Mouse (Mus musculus) heart, embryonic 12.5 days (tissue): ENCODE measurements around the gene Rps27a. TPM values are rescaled to one million over a fixed set of nuclear protein-coding genes. Genes with fewer than 3 reads are reported as not detected.

Source experiments
- ATAC-seq: fragments of 200-750 bp; cut with Nextera tagmentation; 2 replicates; pipeline ENCODE4 v1.8.0; 2017; ENCODE audit warnings: moderate TSS enrichment, moderate library complexity; ENCODE audit not compliant: insufficient number of reproducible peaks, low FRiP score
- H3K27ac ChIP-seq: fragments of 300-500 bp; sonication (generic); 2 replicates; pipeline ENCODE4 v1.5.1; 2016; ENCODE audit warnings: mild to moderate bottlenecking, moderate library complexity; ENCODE audit not compliant: poor library complexity, severe bottlenecking
- H3K27me3 ChIP-seq: fragments of 300-500 bp; sonication (generic); replicated peaks from 2 replicates; pipeline ENCODE4 v1.6.1; 2016; ENCODE audit warnings: mild to moderate bottlenecking, moderate library complexity
- H3K36me3 ChIP-seq: fragments of 300-500 bp; sonication (generic); 2 replicates; pipeline ENCODE4 v1.6.1; 2016; ENCODE audit warnings: mild to moderate bottlenecking, moderate library complexity
- H3K4me1 ChIP-seq: fragments of 300-500 bp; sonication (generic); replicated peaks from 2 replicates; pipeline ENCODE4 v1.6.1; 2016; ENCODE audit warnings: mild to moderate bottlenecking
- H3K4me2 ChIP-seq: fragments of 300-500 bp; sonication (generic); 2 replicates; pipeline ENCODE4 v1.6.1; 2016; ENCODE audit warnings: mild to moderate bottlenecking, moderate library complexity
- H3K4me3 ChIP-seq: fragments of 300-500 bp; sonication (generic); 2 replicates; pipeline ENCODE4 v1.5.1; 2016; ENCODE audit warnings: mild to moderate bottlenecking
- H3K9ac ChIP-seq: fragments of 300-500 bp; sonication (generic); 2 replicates; pipeline ENCODE4 v1.6.1; 2016; ENCODE audit warnings: mild to moderate bottlenecking, moderate library complexity
- H3K9me3 ChIP-seq: fragments of 300-500 bp; sonication (generic); replicated peaks from 2 replicates; pipeline ENCODE4 v1.6.1; 2016; ENCODE audit warnings: mild to moderate bottlenecking, moderate library complexity
- WGBS: fragments of 180-500 bp; shearing (Covaris S2); methylation state at CpG from one replicate; pipeline ENCODE4 v1.1.7; 2016; 5-methylcytosine and 5-hydroxymethylcytosine counted together
- polyA plus RNA-seq: library from polyadenylated mRNA; unstranded; fragments of >200 nt; fragmentation: Nextera tagmentation; extraction: Ambion mirVana; gene quantifications from 2 replicates; pipeline ENCODE4 v1.2.1, GENCODE M21; 2016

Gene Rps27a
- polyA plus RNA-seq, result 676 and 709 TPM in 2 replicates

DNA sequence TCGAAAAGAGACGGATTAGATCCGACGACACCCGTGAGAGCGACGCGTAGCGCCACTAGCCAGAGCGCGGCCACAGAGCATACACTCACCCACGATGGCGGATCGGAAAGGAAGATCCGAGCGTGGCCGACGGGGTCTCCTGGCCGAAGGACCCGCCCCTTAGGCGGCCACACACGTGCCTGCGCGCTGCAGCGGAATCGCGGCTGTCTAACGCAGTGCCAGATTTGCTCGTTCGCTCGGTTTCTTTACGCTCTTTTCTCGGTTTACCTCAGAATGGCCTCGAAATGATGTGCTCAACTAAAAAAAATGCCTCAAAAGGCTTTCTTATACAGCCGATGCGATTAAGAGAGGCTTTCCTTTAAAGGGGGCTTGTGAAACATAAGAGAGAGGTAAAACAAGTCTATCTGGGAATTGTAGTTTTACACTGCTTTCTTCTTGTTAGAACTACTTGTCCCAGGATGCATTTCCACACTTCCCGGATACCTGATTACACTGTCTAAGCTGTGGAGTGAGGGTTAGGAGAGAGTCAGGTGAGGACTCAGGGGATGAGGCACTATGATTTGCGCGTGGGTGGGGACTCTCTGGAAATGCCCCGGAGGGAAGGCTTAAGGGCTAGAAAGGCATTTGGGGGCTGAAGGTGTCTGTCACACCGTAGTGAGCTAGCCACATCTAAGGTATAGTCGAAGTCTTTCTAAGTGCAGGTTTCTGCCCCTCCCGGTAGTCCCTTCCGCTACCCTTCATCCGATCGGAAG is at the start of gene Rps27a, which contains the start of gene Clhc1:
Rps27a (minus strand) TSS at position 358 of the 752 bp plus-strand sequence.
Clhc1 (plus strand) TSS at position 199 of the 752 bp plus-strand sequence.
- under 1% methylated on average over 46 of the region's 46 CpGs for WGBS

GRCm38 (mm10) chr11:29597159-29597558 is 49.2 kb upstream of the Rps27a start:
- H3K9ac ChIP-seq, result no peak overlapping the region
- no peak for ATAC-seq
- no peaks in the 10 kb centered on the region for H3K27me3 ChIP-seq
- H3K4me2 ChIP-seq, result no peak overlapping the region
- H3K4me1 ChIP-seq, result no peaks in the 10 kb centered on the region
- H3K36me3 ChIP-seq, result no peaks in the 10 kb centered on the region
- H3K4me3 ChIP-seq, result no peak overlapping the region
- no peak overlapping the region for H3K27ac ChIP-seq
- peaks cover 3% of the 10 kb centered on the region for H3K9me3 ChIP-seq

More for the DNA sequence above, at the start of gene Rps27a, which contains the start of gene Clhc1:
- Histone ChIP-seq H3K4me3 (peak within 1 kb of the TSS; percentile 86), H3K9me3 (no peaks in the 10 kb centered on the region), H3K4me1 (peaks cover 14% of the 10 kb centered on the region), H3K36me3 (peaks cover 32% of the 10 kb centered on the region), H3K4me2 (peak within 1 kb of the TSS; percentile 82), H3K9ac (peak within 1 kb of the TSS; percentile 87), H3K27me3 (no peaks in the 10 kb centered on the region), H3K27ac (peak within 1 kb of the TSS; percentile 73)
- peak; percentile 98 for ATAC-seq

GRCm38 (mm10) chr11:29595217-29595616 is 47.3 kb upstream of the Rps27a start:
- no peak overlapping the region for H3K4me2 ChIP-seq
- no peaks in the 10 kb centered on the region for H3K4me1 ChIP-seq
- peaks cover 3% of the 10 kb centered on the region for H3K9me3 ChIP-seq
- no peaks in the 10 kb centered on the region for H3K36me3 ChIP-seq
- no peaks in the 10 kb centered on the region for H3K27me3 ChIP-seq
- H3K9ac ChIP-seq, result no peak overlapping the region
- no peak for ATAC-seq
- no peak overlapping the region for H3K4me3 ChIP-seq
- no peak overlapping the region for H3K27ac ChIP-seq

DNA sequence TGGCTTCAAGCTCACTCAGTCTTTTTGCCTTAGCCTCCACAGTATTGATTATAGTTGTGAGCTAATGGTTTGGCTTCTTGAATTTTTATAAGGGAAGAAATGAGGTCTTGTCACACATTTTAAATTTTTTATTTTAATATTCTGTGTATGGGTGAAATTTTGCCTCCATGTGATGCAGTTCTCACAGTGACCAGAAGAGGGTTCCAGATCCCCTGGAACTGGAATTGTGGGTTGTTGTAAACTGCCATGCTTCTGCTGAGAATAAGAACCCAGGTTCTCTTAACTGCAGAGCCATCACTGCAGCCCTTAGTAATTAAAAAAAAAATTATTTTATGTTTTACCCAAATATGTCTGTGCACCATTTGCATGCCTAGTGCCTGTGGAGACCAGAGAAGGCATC is 31.7 kb upstream of the Rps27a start:
- ATAC-seq, result no peak
- Histone ChIP-seq H3K9me3 (peaks cover 7% of the 10 kb centered on the region), H3K27me3 (no peaks in the 10 kb centered on the region), H3K36me3 (0 out of 2 replicates have a peak, but pooled peaks cover 3% of the 10 kb centered on the region), H3K4me2 (no peak overlapping the region), H3K9ac (no peak overlapping the region), H3K27ac (no peak overlapping the region), H3K4me3 (no peak overlapping the region), H3K4me1 (no peaks in the 10 kb centered on the region)

- H3K9me3 ChIP-seq, result no peaks in the 10 kb centered on the region
- H3K27me3 ChIP-seq, result no peaks in the 10 kb centered on the region
- no peak overlapping the region for H3K27ac ChIP-seq
- ATAC-seq, result no peak
- H3K9ac ChIP-seq, result no peak overlapping the region
- WGBS, result 68% methylated on average over 2 of the region's 2 CpGs
- H3K4me2 ChIP-seq, result no peak overlapping the region
- no peaks in the 10 kb centered on the region for H3K4me1 ChIP-seq
- no peak overlapping the region for H3K4me3 ChIP-seq
- H3K36me3 ChIP-seq, result no peaks in the 10 kb centered on the region
These were observed 24.7 kb upstream of the Rps27a start for GRCm38 (mm10) chr11:29572656-29573055.

DNA sequence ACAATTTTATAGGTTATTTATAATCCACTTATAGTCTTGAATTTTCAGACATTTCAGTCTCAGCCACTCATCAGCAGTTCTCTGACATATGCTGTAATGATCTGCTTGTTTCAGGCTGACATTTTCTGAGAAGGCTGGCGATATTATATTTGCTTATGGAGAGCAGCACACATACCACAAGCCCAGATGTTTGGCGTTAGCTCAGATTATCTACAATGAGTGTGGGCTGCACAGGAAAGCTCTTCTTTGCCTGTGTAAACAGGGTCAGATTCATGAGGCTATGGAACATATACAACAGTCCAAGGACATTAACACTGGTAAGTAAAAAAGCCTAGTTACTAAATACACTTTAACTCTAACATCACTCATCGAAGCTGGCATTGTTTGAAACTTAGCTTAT is 23.6 kb upstream of the Rps27a start:
- ATAC-seq, result no peak
- no peaks in the 10 kb centered on the region for H3K4me1 ChIP-seq
- 51% methylated on average over 3 of the region's 3 CpGs for WGBS
- H3K27me3 ChIP-seq, result no peaks in the 10 kb centered on the region
- H3K4me2 ChIP-seq, result no peak overlapping the region
- H3K9ac ChIP-seq, result no peak overlapping the region
- no peak overlapping the region for H3K27ac ChIP-seq
- H3K9me3 ChIP-seq, result no peaks in the 10 kb centered on the region
- H3K36me3 ChIP-seq, result no peaks in the 10 kb centered on the region
- H3K4me3 ChIP-seq, result no peak overlapping the region

- ATAC-seq, result no peak
- Histone ChIP-seq H3K4me1 (no peaks in the 10 kb centered on the region), H3K27ac (no peak overlapping the region), H3K4me3 (no peak overlapping the region), H3K9ac (no peak overlapping the region), H3K4me2 (no peak overlapping the region), H3K27me3 (no peaks in the 10 kb centered on the region), H3K9me3 (no peaks in the 10 kb centered on the region), H3K36me3 (no peaks in the 10 kb centered on the region)
- 64% methylated on average over 2 of the region's 2 CpGs for WGBS
These were observed 15.5 kb upstream of the Rps27a start for GRCm38 (mm10) chr11:29563406-29563805.

DNA sequence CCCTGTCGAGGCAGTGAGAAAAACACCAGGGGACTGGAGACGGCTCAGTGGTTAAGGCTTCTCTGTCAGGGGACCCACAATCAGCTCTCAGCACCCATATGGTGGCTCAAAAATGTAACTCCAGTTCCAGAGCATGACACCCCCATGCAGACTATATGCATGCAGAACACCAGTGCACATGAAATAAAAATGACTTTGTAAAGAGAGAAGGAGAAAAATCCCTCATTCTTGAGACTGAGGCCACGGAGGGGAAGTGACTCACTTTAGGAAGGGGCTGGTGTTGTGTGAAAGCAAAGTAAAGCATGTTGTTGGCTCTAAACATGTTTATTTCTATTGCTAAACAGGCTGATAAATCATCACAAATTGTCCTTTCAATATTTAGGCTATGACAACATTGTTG is 13.1 kb upstream of the Rps27a start:
- no peak for ATAC-seq
- no peaks in the 10 kb centered on the region for H3K9me3 ChIP-seq
- no peak overlapping the region for H3K27ac ChIP-seq
- no peaks in the 10 kb centered on the region for H3K36me3 ChIP-seq
- H3K27me3 ChIP-seq, result no peaks in the 10 kb centered on the region
- no peak overlapping the region for H3K4me2 ChIP-seq
- H3K4me3 ChIP-seq, result no peak overlapping the region
- no peak overlapping the region for H3K9ac ChIP-seq
- no peaks in the 10 kb centered on the region for H3K4me1 ChIP-seq
- WGBS, result 77% methylated on average over 3 of the region's 3 CpGs

DNA sequence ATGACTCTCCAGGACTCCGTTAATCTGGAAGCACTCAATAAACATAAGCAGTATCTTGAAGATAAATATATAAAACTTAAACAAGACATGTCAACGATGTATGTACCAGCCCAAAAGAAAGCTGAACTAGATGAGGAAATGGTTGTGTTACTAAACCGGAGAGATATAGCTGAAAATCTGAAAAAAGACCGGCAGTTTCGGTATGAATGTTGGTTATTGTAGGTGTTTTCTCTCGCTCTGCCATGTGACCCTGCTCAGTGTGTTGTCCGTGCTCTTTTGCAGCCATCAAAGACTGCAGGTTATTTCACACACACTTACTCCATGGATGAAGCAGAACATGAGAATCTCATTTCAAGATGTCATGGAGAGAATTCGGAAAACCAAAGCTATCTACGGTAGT is 12.5 kb upstream of the Rps27a start:
- 77% methylated on average over 9 of the region's 9 CpGs for WGBS
- Histone ChIP-seq H3K9ac (no peak overlapping the region), H3K4me1 (no peaks in the 10 kb centered on the region), H3K4me3 (no peak overlapping the region), H3K27ac (no peak overlapping the region), H3K9me3 (no peaks in the 10 kb centered on the region), H3K27me3 (no peaks in the 10 kb centered on the region), H3K36me3 (no peaks in the 10 kb centered on the region), H3K4me2 (no peak overlapping the region)
- ATAC-seq, result no peak

GRCm38 (mm10) chr11:29549425-29549778 is 1.5 kb upstream of the Rps27a start:
- Histone ChIP-seq H3K36me3 (peaks cover 22% of the 10 kb centered on the region), H3K4me2 (no peak overlapping the region), H3K9ac (no peak overlapping the region), H3K4me1 (peaks cover 14% of the 10 kb centered on the region), H3K9me3 (no peaks in the 10 kb centered on the region), H3K27me3 (no peaks in the 10 kb centered on the region), H3K27ac (no peak overlapping the region), H3K4me3 (no peak overlapping the region)
- 93% methylated on average over 1 of the region's 1 CpGs for WGBS
- no peak for ATAC-seq

GRCm38 (mm10) chr11:29548504-29549424 is 855 bp upstream of the Rps27a start:
- ATAC-seq, result no peak
- H3K27ac ChIP-seq, result peak overlapping the region; percentile 73
- 25% methylated on average over 23 of the region's 23 CpGs for WGBS

More at GRCm38 (mm10) chr11:29548504-29549424, 855 bp upstream of the Rps27a start:
- H3K9me3 ChIP-seq, result no peaks in the 10 kb centered on the region
- peak overlapping the region; percentile 78 for H3K9ac ChIP-seq
- H3K27me3 ChIP-seq, result no peaks in the 10 kb centered on the region
- peaks cover 14% of the 10 kb centered on the region for H3K4me1 ChIP-seq
- peak overlapping the region; percentile 82 for H3K4me2 ChIP-seq
- H3K4me3 ChIP-seq, result peak overlapping the region; percentile 86
- H3K36me3 ChIP-seq, result peaks cover 28% of the 10 kb centered on the region
